Mouse (Mus musculus) liver, adult 10 weeks (tissue): ENCODE results near the gene Sntg2. TPM values are rescaled to one million over a fixed set of nuclear protein-coding genes. Genes with fewer than 3 reads are reported as not detected.

ENCODE experiments used
- polyA plus RNA-seq: library from polyadenylated mRNA; stranded (reverse); fragments of 350-450 nt; fragmentation: Illumina TruSeq; extraction: RNeasy Lipid Tissue Mini Kit (QIAGEN cat#74804); gene quantifications from one replicate; pipeline ENCODE4 v1.2.3, GENCODE M21; 2014; ENCODE audit warnings: low read depth, low replicate concordance

Gene Sntg2
- polyA plus RNA-seq, result 8.3 TPM

GRCm38 (mm10) chr12:30372933-30373501 is at the start of gene Sntg2:
TSS of gene Sntg2 (minus strand) at chr12:30373375.

GRCm38 (mm10) chr12:30132524-30132923 is 240.7 kb downstream of the Sntg2 start, which contains the start of gene Tpo:
TSS of gene Tpo (minus strand) at chr12:30132624.

Other genes with a start within 250 kb of the Sntg2 start
- not detected for gene Tpo, start 240.8 kb downstream of the Sntg2 start, polyA plus RNA-seq
- 15.5 TPM for gene Tmem18, start 211.1 kb upstream of the Sntg2 start, polyA plus RNA-seq